Mouse (Mus musculus): ENCODE data around the gene Prkcb. TPM values are rescaled to one million over a fixed set of nuclear protein-coding genes. Genes with fewer than 3 reads are reported as not detected.
A peak's percentile ranks its signal among the peaks of the same experiment; 100 is the strongest.

Gene Prkcb
- total RNA-seq, 4 experiments from 2014 or later: 0.15 to 1.2 (median 0.73) TPM

DNA sequence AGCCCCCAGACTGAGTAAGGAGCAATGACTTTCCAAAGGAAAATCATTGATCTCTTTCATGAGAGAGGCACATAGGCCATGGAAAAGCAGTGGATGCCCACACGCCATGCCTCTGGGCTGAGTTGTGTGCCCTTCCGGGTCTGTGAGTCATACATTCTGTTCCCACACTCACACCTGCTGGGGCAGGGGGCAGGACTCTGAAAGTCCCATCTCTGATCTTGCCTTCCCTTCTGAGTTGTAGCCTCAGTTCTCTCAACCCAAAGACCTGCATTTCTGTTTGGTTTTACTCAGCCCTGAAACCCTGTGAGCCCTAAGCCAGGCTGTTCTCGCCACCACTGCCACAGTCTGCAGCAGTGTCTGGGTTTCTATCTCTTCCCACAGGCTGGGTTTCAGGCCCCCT, 109.1 kb downstream of the Prkcb start:
- no peak for DNase-seq (ENCODE audit: low spot score in 2 of 2)

DNA sequence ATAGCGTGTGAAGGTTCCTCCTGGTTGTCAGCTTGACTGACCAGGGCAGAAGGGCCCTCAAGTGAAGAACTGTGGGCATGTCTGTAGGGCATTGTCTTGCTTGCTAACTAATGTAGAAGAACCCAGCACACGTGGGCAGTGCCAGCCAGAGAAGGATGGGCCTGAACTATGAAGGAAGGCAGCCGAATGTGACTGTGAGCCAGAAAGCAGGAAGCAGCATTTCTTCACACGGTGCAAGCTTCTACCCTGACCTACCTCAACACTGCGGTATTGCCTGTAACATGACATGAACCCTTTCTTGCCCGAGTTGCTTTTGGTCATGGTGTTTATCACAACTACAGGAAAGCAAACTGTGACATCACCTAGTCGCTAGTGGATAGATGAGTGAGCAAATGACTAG, 113.5 kb downstream of the Prkcb start:
- DNase-seq (ENCODE audit: low spot score in 2 of 2): no peak

DNA sequence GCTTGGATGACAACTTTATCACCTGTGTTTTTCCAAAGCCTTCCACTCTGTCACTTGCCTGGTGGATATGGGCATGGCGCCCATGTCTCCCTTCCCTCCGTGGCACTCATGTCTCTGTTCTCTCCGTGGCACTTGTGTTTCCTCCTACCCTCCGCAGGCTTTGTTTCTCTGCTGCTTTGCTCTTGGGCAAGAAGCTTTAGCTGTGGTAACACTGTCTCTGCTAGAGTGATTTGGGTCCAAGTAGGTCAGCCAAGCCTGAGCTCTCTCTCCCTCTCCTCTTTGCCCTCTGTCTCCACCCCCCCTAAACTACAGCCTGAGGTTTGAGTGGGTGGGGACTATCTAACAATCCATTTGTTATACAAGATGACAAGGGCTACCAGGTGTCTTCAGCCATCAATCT, 114.8 kb downstream of the Prkcb start:
- DNase-seq (ENCODE audit: low spot score in 2 of 2): no peak

DNA sequence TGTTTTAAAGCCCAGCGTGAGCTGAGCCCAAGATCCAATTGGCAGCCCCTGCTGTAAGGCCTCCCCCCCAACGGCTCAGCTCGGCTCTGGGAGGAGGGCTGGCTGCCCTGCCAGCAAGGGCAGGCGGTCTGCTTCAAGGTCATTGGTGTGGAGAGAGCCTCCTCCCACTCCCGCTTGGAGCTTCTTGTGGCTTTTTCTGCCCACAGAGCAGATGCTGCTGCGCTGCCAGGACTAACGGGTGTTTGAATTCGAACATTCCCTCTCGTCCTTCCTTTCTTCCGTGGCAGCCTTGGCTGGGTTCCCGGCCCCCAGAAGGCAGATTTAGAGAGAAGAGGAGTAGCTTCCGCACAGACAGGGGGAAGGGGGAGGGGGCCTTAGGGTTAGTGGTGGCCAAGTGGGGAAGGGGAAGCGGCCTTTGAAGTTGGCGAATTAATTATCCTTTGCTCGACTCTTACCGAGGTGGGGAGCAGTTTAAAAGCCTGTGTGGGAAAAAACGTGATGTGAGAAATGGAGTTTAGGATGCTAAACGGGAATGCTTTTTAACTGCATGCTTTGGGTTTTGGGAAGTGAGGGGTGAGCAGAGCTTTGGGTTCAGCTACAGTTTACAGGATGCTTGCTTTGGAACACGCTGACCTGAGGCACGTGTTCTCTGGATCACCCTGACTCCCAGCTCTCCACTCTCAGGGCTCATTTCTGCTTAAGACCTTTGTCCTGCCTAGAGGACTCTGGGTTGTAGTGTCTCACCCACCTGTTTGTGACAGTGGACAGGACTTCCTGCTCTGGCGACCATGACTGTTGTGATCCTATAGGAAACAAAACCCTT, 116.2 kb downstream of the Prkcb start:
- DNase-seq (ENCODE audit: low spot score in 2 of 2): no peak

DNA sequence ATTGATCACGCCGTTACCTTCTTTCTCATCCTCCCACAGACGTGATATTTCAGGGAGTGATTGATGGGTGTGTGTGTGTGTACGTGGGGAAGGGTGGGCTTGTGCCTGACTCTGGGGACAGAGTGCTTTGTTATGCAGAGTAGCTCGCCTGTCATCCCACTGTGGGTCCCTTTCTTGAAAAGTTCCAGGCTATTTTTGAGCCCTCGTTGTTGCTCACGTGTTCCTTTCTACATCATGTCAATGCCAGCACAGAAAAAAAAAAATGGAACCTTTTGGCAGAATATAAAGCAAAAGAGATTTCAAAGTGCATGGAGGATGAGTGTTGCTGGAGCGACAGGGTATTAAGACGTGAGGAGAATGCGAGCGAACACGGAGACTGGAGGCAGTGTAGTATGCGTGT, 118.1 kb downstream of the Prkcb start:
- no peak for DNase-seq (ENCODE audit: low spot score in 2 of 2)

DNA sequence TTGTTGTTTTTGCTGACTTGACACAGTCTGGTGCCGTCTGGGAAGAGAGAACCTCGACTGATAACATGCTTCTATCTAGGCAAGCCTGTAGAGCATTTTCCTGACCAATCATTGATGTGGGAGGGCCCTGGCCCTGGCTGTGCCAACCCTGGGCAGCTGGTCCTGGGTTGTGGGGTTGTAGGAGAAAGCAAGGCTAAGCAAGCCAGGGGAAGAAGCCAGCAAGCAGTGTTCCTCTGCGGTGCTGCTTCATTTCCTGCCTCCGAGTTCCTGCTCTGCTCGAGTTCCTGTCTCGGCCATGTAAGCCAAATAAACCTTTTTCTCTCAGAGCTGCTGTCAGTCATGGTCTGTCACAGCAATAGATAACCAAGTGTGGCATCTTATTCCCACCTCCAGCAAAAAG, 121.4 kb downstream of the Prkcb start:
- DNase-seq (ENCODE audit: low spot score in 2 of 2): no peak

DNA sequence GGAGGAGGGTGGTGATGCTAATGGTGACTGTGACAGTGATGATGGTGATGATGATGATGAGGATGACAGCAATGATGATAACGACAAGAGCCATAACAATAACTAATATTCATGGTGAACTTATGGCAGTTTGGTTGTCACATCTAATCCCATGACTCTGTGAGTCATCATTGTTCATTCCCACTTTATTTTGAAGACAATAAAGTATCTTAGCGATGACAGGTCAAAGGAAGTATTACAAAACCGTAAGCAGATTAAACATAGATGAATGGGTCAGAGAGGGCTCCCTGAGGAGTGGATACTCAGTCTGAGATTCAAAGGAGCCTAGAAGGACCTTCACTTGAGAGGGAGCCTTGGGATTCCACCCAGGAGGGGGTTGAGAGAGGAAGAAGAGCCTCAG, 122.3 kb downstream of the Prkcb start:
- DNase-seq (ENCODE audit: low spot score in 2 of 2): no peak

DNA sequence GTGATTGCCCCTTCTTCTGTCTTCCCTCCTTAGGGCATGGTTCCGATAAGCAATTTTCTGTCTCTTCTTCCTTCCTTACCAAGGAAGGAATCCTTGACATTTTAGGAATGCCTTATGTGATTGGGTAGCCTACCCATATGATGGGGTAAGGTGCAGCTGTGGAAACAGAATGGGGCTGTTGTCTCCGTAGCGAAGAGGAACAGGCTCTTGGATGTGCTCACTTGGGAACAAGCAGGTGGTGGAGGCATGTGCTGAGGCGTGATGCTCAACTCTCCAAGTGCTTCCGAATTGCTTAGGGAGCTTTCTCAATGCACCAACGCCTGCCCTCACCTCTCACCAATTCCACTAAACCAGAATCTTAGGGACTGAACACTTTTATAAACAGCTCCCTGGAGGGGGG, 124.7 kb downstream of the Prkcb start:
- no peak for DNase-seq (ENCODE audit: low spot score in 2 of 2)

DNA sequence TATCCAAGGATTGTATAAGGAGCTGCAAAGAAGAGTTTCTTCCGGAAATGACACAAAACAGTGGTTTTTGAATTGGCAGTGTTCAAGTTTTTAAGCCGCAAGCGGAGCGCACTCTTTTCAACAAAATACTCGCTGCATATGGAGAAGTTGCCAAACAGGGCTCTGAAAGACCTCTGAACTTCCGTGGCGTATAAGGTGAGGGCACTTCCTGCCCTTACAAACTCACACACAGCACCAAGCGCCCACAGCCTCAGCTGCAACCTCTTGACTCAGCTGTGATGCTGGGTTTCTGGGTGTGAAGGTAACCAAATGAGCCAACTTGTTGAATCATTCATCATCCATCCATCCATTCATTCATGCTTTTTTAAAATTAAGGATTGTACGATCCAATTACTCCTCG, 125.6 kb downstream of the Prkcb start:
- DNase-seq (ENCODE audit: low spot score in 2 of 2): no peak

DNA sequence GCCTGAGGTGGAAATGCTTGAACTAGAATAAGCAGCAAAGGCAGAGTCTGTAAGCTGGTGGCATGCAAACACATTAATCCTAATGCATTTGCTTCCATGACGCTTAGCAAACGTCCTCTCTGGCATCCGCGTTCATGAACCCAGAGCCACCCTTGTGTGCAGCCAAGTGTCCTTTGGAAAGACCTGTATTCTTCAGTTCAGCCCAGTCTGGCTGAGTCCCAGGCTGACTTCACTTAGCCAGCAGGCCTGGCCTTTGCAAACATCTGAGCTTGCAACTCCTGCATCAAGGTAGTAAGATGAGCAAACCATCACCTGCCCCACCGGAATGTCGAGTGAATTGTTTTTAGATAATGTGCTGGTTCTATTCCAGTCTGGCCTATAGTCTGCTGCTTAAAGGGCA, 126.1 kb downstream of the Prkcb start:
- no peak for DNase-seq (ENCODE audit: low spot score in 2 of 2)

DNA sequence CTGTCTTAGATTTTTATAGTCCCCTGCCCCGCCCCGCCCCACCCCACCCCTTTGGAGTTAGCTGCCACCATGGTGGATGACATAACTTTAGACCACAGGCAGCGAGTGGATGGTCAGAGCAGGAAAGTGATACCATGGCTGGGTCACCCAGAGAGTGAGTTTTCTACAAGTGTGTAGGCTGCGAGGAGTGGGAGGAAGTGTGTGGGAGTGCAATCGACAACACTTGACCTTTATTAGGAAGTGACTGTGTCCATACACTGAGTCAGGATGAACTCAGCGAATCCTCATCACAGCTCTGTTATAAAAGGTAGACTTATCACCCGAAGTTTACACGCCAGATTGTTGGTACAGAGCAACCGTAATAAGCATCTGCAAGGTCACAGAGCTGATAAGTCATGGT, 126.8 kb downstream of the Prkcb start:
- DNase-seq (ENCODE audit: low spot score in 2 of 2): no peak

DNA sequence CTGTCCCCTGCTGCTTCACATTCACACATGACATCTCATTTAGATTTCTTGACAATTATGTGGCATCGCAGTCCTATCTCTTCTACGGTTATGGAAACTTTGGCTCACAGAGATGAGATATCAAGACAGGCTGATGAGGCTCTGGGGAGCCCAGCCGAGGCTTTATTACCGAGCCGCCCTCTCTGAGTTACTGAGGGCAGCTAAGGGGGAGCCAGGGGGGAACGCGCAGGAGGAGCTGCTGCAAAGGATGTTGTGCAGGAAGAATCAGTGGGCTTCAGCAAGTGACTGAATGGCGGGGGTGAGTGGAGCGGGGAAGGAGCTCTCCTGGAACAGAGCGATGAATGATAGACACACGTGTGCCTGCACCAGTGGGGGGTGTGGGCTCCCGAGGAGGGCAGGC, 127.4 kb downstream of the Prkcb start:
- no peak for DNase-seq (ENCODE audit: low spot score in 2 of 2)

DNA sequence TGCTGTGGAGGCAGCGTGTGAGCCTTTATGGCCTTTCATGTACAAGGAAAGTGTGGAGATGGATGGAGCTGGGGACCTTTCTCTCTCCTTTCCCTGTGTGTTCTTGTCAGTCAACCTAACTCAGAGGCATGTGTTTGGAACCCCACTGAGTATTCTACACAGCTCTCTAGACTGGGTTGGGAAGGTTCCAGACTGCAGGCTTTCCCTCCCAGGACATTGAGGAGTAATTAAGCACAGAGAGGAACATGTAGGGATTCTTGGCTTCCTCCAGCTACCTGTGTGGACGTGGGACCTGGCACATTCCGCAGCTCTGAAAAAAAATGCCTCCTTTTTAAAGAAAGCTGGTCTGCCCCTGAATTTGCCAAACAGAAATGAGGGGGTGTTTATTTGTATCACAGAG, 130.0 kb downstream of the Prkcb start:
- no peak for DNase-seq (ENCODE audit: low spot score in 2 of 2)

DNA sequence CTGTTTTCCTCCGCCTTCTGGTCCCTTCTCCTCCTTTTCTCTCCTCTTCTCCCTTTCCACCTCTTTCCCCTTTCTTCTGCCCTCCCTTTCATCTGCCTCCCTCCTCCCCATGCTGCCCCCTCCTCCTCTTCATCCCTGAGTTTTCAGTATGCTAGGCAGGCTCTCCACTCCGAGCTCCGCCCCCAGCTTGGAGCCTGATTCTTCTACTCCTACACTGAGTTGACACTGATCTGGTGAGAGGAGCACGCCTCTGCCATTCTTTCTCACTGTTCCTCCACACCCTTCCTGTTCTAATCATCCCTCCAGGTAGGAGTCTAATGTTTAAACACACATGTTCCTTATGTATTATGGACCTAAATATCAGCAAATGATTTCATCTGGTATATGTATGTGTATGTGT, 135.3 kb downstream of the Prkcb start:
- DNase-seq (ENCODE audit: low spot score in 2 of 2): no peak

DNA sequence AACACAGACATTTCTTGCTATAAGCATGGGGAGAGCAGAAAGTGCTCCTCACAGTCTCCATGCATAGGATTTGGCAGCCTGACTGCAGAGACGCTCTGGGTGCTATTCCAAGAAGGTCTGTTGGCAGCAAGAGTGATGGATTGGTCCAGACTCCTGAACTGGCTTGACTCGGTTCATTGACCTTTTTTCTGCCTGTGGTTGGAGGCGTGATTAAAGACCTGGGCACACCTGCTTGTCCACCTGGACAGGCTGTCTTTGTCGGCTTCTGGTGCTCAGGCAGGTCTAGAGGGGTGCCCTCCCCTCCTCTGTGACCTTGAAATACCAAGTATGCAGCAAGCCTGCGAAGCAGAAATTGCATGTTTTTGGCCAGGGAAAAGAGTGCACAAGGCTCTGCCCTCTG, 140.6 kb downstream of the Prkcb start:
- no peak for DNase-seq (ENCODE audit: low spot score in 2 of 2)

DNA sequence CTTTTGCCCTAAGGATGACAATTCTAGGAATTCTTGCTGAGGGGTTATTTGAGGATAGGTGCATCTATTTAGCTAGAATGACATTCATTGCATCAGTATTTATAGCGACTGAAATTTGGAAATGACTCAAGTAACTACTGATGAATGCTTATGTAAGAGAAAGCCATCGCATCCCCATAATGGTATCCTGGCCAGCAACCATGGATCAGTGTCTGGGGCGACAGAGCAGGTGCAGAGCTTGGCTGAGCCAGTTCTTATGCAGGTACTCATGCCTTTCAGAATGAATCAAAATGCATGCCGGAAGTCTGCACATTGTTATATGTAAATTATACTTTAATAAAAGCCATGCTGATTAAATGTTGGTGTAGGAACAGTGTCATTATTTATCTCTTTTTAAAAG, 143.8 kb downstream of the Prkcb start:
- DNase-seq (ENCODE audit: low spot score in 2 of 2): no peak

DNA sequence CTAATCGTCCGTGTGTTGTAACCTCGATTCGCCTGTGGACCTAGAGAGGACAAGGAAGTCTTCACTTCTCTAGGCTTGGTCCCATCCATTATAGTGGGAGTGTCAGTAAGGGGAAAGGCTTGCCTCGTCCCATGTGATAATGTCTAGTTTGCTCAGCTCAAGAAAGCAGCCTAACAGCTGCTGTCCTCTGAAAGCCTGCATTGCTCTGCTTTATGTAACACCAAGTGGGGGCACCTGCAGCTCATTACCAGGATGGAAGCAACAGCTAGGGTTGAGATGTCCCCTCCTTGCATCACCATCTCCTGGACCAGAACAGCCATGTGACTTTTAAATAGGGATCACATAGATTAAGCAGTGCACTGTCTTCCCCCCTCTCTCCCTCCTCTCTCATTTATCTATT, 144.8 kb downstream of the Prkcb start:
- no peak for DNase-seq (ENCODE audit: low spot score in 2 of 2)

DNA sequence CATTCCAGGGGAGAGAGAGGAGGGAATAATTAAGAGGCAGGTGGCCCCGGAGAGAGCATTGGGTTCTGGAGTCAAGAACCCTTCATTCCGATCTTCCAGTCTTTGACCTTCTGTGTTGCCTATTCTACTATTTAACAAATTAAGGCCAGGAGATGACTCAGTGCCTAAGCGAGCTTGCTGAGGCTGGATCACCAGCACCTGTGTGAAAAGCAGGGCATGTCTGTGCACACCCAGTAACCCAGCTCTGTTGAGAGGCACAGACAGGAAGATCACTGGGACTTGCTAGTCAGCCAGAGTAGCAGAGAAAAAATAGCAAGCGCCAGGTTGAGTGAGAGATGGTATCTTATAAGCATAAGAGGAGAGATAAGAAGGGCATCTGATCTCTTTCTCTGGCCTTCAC, 146.4 kb downstream of the Prkcb start:
- no peak for DNase-seq (ENCODE audit: low spot score in 2 of 2)

DNA sequence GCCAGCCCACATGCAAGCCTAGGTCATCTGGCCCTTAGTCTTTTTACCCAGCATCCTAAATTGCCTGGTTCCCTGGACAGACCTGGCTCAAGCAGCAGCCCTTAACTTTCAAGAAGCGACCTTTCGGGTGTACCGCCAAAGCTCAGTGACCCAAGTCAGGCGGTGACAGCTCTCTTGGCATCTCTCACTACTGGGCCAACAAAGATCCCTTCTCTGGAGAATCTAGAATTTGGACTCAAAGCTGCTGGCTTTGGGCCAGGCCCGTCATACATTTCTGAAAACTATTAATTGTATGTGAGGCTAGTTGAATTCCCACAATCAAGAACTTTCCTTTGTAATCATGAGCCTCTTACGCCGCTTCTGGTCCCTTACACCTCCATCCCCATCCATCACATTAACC, 147.0 kb downstream of the Prkcb start:
- no peak for DNase-seq (ENCODE audit: low spot score in 2 of 2)

DNA sequence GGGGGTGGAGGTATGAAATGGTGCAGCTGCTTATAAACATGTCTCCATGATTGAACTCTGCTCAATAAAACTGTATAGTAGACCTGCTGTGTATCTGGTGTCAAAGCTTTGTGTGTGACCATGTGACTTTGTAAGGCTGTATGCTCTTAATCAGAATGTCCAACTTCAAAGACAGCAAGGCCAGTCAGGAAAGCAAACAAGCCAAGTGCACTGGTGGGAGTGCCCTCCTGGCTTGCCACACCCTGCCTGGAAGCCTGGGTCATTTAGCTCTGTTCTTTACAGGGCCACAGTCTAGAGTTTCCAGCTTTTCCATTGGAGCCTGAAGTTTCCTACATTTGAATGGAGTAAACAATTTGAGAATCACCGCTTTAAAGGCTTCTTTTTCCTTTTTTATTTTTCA, 148.8 kb downstream of the Prkcb start:
- no peak for DNase-seq (ENCODE audit: low spot score in 2 of 2)

DNA sequence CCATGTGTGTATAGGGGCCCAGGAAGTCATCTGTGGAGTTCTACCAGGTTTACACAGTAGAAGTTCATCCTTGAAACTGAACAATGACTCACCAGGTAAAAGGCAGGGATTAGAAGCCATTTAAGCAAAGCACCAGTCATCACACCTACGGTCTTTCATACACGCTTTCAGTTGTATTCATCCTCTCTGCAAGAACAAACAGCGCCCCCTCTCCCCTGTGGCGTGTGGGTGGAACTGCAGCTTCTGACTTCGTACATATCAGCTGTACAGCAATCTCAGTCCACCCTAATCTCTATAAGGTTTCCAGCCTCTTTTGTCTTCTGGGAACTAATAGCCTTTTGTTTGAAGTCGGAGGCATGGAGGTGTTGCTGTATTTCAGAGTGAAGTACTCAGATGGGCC, 156.5 kb downstream of the Prkcb start:
- no peak for DNase-seq (ENCODE audit: low spot score in 2 of 2)

DNA sequence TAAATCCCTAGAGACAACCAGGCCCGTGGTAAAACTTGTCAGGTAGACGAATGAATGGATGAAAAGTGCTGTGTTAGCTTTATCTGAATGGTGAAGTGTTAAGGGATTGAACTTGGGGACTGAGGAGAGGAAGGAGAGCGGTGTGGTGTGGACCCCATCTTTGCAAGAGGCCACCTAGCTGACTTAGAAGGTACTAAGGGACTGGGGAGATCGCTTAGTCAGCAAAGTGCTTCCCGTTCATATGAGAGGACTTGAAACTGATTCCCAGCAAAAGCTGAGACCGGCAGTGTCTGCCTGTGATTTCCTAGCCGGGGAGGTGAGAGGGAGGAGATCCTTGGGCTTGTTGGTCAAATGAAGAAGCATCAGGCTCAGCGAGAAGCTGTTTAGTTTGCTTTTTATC, 164.1 kb downstream of the Prkcb start:
- DNase-seq (ENCODE audit: low spot score in 2 of 2): no peak

DNA sequence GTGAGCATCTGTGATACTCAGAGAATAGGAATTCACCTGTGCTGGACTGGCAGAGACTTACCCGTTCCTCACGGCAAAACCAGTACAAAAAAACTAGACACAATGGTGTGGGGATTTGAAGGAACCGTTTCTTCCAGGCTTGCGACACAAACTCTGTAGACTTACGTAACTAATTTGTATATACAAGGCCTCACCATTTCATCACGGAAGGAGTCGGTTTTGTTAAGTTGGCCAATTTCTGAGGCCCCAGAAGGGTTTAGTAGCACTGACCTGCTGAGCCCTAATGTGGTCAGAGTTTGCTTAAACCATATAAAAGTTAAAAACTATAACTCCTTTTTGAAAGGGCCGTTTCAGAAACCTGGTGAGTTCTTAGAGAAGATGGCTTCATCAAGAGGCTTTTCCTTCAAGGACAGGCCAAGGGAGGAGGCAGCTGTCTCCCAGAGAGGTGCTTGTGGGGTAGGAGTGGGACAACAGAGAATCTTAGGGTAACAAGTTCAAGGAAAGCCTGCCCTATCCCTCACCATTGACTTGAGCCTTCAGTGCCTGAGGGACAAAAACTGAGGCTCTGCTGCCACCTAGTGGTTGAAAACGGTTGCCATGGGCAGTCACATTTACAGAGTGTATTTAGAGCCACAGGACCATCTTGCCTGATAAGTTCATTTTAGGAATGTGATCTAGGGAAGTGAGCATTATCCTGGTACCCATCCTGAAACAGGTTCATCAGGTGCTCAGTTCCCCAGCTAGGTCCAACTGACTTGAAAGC, 170.8 kb downstream of the Prkcb start:
- peak; percentile 39 to 43 for DNase-seq (ENCODE audit: low spot score in 2 of 2)

Measured in gastrocnemius, adult 8-10 months (tissue).